9 mouse cellular contexts compared by ENCODE assay signal in genomic region chr11:50376156-50376790, GRCm38 (mm10). TPM values are rescaled to one million over a fixed set of nuclear protein-coding genes. Genes with fewer than 3 reads are reported as not detected.
DNase-seq lines count a peak whose midpoint lies in the region; ATAC-seq and TF ChIP-seq lines count a peak whose summit lies in the region.
"Had no signal": no experiment of that assay in that cellular context is flagged by ENCODE, and none has a peak within 500 bp of the region (broad histone marks: within the 10 kb centered on the region; RNA-seq: fewer than 3 reads in every experiment).

No protein-coding gene starts in this region.

- TF ChIP-seq EP300 in ES-Bruce4 (IDR thresholded peaks at IDR 0.05; ENCODE audit: insufficient read depth, low read depth, low read length), result no peak

- TF ChIP-seq CTCF in ES-Bruce4 (IDR thresholded peaks at IDR 0.05; ENCODE audit: low read depth, low read length), result no peak

- WGBS in hindbrain, embryonic 10.5 days, result 28% methylated on average over 10 of the region's 10 CpGs
- 19% methylated on average over 10 of the region's 10 CpGs for WGBS in midbrain, embryonic 13.5 days

- peak overlapping the region; percentile 82 for H3K4me3 ChIP-seq in ES-Bruce4 (ENCODE audit: low read depth, low read length)
- H3K4me3 ChIP-seq in hindbrain, embryonic 10.5 days, result peak overlapping the region; percentile 80
- H3K4me3 ChIP-seq in midbrain, embryonic 13.5 days (replicated peaks), result peak overlapping the region; percentile 99

- peak; percentile 92 for DNase-seq in heart, adult 11 months
- DNase-seq in heart, adult 8-10 months (ENCODE audit: low spot score), result no peak
- DNase-seq in hindbrain, embryonic 10.5 days (ENCODE audit: low spot score), result no peak
- DNase-seq in urinary bladder, postnatal 14 days (ENCODE audit: low spot score), result no peak
- no peak for DNase-seq in layer of hippocampus, postnatal 36 days
- DNase-seq in spleen, adult 12 weeks (ENCODE audit: low spot score), result no peak

- peak overlapping the region; percentile 97 for H3K9ac ChIP-seq in ES-Bruce4 (ENCODE audit: low read depth, poor library complexity, severe bottlenecking)
- H3K9ac ChIP-seq in midbrain, embryonic 13.5 days (replicated peaks), result peak overlapping the region; percentile 83

- peaks cover 24% of the 10 kb centered on the region for H3K36me3 ChIP-seq in ES-Bruce4 (ENCODE audit: control insufficient read depth, insufficient read depth, low read length, poor library complexity, severe bottlenecking)
- H3K36me3 ChIP-seq in hindbrain, embryonic 10.5 days, result peaks cover 29% of the 10 kb centered on the region
- peaks cover 8% of the 10 kb centered on the region for H3K36me3 ChIP-seq in midbrain, embryonic 13.5 days

- TF ChIP-seq POLR2A in ES-Bruce4 (IDR thresholded peaks at IDR 0.05; ENCODE audit: insufficient read depth, low read length), result no peak

- peaks cover 2% of the 10 kb centered on the region for H3K4me1 ChIP-seq in ES-Bruce4 (ENCODE audit: control insufficient read depth, insufficient read depth, low read length)
- peaks cover 40% of the 10 kb centered on the region for H3K4me1 ChIP-seq in hindbrain, embryonic 10.5 days (replicated peaks)
- H3K4me1 ChIP-seq in midbrain, embryonic 13.5 days (replicated peaks), result peaks cover 29% of the 10 kb centered on the region

- H3K4me2 ChIP-seq in midbrain, embryonic 13.5 days (replicated peaks), result peak overlapping the region; percentile 76

- ATAC-seq in midbrain, embryonic 13.5 days, result no peak

- H3K9me3 ChIP-seq in ES-Bruce4 (replicated peaks; ENCODE audit: control insufficient read depth, insufficient read depth, low read length, poor library complexity, severe bottlenecking), result no peaks in the 10 kb centered on the region
- no peaks in the 10 kb centered on the region for H3K9me3 ChIP-seq in hindbrain, embryonic 10.5 days
- no peaks in the 10 kb centered on the region for H3K9me3 ChIP-seq in midbrain, embryonic 13.5 days

- H3K27me3 ChIP-seq in ES-Bruce4 (ENCODE audit: control insufficient read depth, insufficient read depth, low read length, poor library complexity, severe bottlenecking), result no peaks in the 10 kb centered on the region
- peaks cover 17% of the 10 kb centered on the region for H3K27me3 ChIP-seq in hindbrain, embryonic 10.5 days (ENCODE audit: insufficient read depth, poor library complexity, severe bottlenecking)
- H3K27me3 ChIP-seq in midbrain, embryonic 13.5 days, result peaks cover 3% of the 10 kb centered on the region; the same call in 1 of the 2 replicates

- peak overlapping the region; percentile 90 for H3K27ac ChIP-seq in ES-Bruce4 (ENCODE audit: insufficient read depth, low read length)
- H3K27ac ChIP-seq in hindbrain, embryonic 10.5 days, result peak overlapping the region; percentile 100
- H3K27ac ChIP-seq in midbrain, embryonic 13.5 days, result peak overlapping the region; percentile 99

RNA-seq across cellular contexts. Expression of gene Hnrnph1, which starts 0.5 kb away (rescaled TPM):
- total RNA-seq in heart, adult 8-10 months (2022), result 100 to 1,000 TPM in 2 of 4 experiments, 10 to 100 TPM in 2; 90.8 to 111 (median 97.3) TPM
- 531 and 559 TPM in 2 replicates for polyA plus RNA-seq in ES-Bruce4 (2011; ENCODE audit: insufficient read depth, insufficient read length, low read depth, missing spikeins)
- 502 and 622 TPM in 2 replicates for polyA plus RNA-seq in hindbrain, embryonic 10.5 days (2016; fragmentation: Nextera tagmentation; extraction: Ambion mirVana)
- polyA plus RNA-seq in midbrain, embryonic 13.5 days (2015; fragmentation: Nextera tagmentation; extraction: Ambion mirVana), result 686 and 713 TPM in 2 replicates
- 100 to 1,000 TPM; 303 to 325 TPM for total RNA-seq in layer of hippocampus, postnatal 36 days (2021)

RNA-seq across cellular contexts. Expression of gene Cby3, which starts 22.0 kb away (rescaled TPM):
- total RNA-seq in heart, adult 8-10 months (2022), result not detected
- not detected in 2 replicates for polyA plus RNA-seq in ES-Bruce4 (2011; ENCODE audit: insufficient read depth, insufficient read length, low read depth, missing spikeins)
- polyA plus RNA-seq in hindbrain, embryonic 10.5 days (2016; fragmentation: Nextera tagmentation; extraction: Ambion mirVana), result 0.24 TPM in 1 of 2 replicates, not detected in the other
- polyA plus RNA-seq in midbrain, embryonic 13.5 days (2015; fragmentation: Nextera tagmentation; extraction: Ambion mirVana), result 0.40 and 0.47 TPM in 2 replicates
- total RNA-seq in layer of hippocampus, postnatal 36 days (2021), result not detected
- total RNA-seq: left cerebral cortex, postnatal 36 days had no signal

RNA-seq across cellular contexts. Expression of gene Canx, which starts 50.8 kb away (rescaled TPM):
- 100 to 1,000 TPM; 331 to 378 (median 360) TPM for total RNA-seq in heart, adult 8-10 months (2022)
- polyA plus RNA-seq in ES-Bruce4 (2011; ENCODE audit: insufficient read depth, insufficient read length, low read depth, missing spikeins), result 628 and 681 TPM in 2 replicates
- polyA plus RNA-seq in hindbrain, embryonic 10.5 days (2016; fragmentation: Nextera tagmentation; extraction: Ambion mirVana), result 242 and 331 TPM in 2 replicates
- 262 TPM in 2 replicates for polyA plus RNA-seq in midbrain, embryonic 13.5 days (2015; fragmentation: Nextera tagmentation; extraction: Ambion mirVana)
- total RNA-seq in layer of hippocampus, postnatal 36 days (2021), result 100 to 1,000 TPM; 425 to 428 TPM

RNA-seq across cellular contexts. Expression of gene Rufy1, which starts 54.7 kb away (rescaled TPM):
- 10 to 100 TPM; 27.5 to 34.9 (median 30.2) TPM for total RNA-seq in heart, adult 8-10 months (2022)
- 13.0 and 13.8 TPM in 2 replicates for polyA plus RNA-seq in ES-Bruce4 (2011; ENCODE audit: insufficient read depth, insufficient read length, low read depth, missing spikeins)
- polyA plus RNA-seq in hindbrain, embryonic 10.5 days (2016; fragmentation: Nextera tagmentation; extraction: Ambion mirVana), result 20.9 and 22.5 TPM in 2 replicates
- 25.0 and 27.4 TPM in 2 replicates for polyA plus RNA-seq in midbrain, embryonic 13.5 days (2015; fragmentation: Nextera tagmentation; extraction: Ambion mirVana)
- total RNA-seq in layer of hippocampus, postnatal 36 days (2021), result 10 to 100 TPM; 29.6 to 30.1 TPM
